Mouse (Mus musculus) T-helper 1 cell (primary cell): ENCODE measurements around the gene Dlx2.

Source experiments
- in situ Hi-C: fragments of 300-600 bp; cut with MboI, MseI; formaldehyde crosslinking; loops from one replicate; pipeline ENCODE4 v1.15.1; 2025; ENCODE audit warnings: high pct_unique_total_duplicates

The Dlx2 gene

DNA sequence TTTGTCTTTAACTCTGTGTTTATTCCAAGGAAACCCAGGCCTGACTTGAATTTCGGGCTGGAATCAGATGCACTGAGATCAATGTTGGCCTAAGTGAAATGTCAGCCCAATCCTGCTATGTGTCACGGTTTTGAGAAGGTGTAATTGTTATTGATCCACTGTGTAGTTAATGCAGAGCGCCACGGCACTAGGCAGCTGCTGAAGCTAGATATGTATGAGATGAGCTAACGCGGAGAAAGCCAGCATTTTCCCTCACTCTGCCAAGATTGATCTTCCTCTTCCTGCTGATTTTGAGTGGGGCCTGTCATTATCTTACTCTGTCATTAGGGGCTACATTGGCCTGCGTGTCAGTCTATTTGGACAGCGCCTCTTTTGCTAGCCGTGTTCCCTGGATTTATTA is 34.2 kb downstream of the Dlx2 start:
- in situ Hi-C loops, result no loop called here

DNA sequence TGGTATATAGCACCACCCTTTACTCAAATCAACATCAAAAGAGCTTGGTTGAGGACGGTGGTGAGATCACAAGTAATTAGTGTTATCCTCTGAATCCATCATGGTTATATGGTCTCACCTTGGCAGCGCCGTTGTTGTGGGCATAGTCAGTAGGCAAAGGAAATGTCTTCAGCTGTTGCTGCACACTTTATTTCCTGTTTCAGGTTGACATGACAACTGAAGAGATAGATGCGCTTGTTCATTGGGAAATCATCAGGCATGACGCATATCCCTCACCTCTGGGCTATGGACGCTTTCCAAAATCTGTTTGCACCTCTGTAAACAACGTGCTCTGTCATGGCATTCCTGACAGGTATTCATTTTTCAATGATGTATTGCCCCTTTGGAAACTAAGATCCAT is 35.3 kb downstream of the Dlx2 start:
- in situ Hi-C loops, result no loop called here

DNA sequence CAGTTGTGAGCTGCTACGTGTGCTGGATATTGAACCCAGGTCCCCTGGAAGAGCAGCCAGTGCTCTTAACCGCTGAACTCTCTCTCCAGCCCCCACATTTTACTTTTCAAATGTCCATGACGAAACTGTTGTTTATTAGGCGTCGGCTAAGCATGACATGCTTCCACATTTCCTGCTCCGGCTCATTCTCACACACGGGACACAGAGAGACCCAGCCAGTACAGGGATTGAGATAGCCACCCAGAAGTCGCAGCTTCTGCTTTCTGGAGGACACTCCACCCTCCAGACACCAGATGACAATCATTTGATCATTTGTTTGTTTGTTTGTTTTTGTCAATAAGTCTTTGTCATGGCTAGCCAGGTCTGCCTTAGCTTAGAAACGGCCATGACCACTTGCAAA is 41.7 kb downstream of the Dlx2 start:
- in situ Hi-C loops, result no loop called here

DNA sequence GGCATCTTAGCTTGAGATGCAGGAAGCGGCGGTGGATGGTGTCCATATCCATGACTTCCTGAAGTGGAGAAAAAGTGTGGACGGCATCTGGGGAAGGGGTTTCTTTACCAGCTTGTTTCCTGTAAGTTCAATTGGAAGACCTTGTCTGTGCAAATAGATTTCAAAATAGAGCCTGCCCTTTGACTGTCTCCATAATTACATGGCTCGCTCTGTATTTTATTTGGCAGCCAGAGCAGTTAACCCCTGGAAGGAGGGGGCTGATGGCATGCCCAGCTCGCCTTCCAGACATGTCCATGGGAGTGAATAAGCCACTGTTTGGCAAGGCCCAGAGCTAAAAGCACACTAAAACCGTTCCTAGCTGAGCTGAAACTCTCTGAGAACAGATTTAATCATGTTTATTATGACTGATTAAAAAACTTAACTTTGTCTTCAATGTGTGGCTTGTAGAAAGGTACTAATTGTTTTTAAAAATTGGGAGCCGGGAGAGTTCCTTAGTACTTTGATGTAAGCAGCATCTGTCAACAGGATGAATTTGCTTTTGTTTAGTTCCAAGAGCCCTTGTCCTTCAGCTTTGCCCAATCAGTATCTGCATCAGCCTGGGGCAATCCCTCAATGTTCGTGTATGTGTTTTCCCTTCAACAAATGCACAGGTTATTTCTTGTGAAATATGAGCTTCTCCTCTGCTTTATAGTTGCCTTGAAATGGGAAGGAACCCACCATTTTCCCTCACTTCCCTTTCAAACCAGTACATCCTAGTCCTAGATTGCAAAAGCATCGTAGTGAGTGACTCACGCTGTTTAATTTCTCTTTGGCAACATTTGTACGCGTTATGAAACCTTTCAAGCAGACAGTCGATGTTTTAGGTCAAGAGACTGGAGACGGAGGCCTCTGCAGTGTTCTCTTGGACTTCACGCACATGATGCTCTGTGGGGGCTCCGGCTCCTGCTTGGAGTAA is 47.0 kb downstream of the Dlx2 start:
- in situ Hi-C loops, result no loop called here

DNA sequence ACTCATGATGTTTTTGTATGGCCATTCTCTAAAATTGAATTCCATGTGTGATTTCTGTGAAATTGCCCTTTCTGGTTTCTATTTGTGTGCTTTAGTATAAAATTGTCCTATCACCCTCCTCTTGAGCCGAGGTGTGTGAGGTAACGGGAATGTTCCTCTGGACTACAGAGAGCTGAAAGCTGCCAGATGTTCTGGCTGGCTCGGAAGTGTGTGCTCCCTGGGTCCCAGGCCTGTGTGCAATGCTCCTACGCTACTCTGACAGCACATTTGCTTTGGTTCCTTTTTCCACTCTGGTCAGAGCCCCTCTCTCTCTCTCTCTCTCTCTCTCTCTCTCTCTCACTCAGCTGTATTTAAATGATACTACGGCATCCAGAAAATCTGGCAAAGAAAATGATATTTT is 49.4 kb downstream of the Dlx2 start:
- in situ Hi-C loops, result no loop called here

DNA sequence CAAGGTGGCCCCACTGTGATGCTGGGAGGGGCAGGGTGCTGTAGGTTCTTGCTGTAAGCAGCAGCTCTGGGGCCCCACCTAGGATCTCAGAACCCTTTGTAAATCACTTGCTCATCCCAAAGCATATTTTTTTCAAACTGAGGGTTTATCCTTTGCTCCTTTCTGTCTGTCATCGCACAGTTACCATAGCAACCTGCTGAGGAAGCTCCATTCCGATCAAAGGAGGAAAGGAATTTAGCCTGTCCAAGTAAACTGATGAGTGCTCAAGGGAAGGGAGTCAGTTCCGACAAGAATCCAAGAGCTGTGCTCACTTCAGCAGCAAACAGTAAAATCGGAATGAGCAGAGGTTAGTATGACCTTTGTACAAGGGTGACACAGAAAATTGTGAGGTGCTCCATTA is 51.6 kb downstream of the Dlx2 start:
- in situ Hi-C loops, result no loop called here

DNA sequence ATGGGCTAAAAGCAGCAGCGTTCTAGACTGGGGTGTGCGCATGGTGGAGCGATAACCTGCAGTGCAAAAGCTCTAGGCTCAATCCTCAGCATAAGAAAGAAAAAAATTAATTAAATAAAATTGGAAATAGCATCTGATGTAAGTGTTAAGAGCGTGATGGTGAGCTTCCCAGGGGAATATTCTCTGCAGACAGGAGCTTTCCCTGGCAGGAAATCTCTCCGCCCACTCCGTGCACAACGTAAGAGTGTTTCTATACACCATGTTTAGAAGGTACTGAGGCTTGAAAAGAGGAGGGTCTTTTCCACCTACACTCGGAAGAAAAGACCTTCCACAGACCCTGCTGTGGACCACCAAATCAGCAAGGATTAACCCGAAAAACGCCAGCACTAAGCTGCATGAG is 52.1 kb downstream of the Dlx2 start:
- in situ Hi-C loops, result no loop called here
